Mouse (Mus musculus) CH12.LX (cell line): ENCODE measurements around the gene Gon7. TPM values are rescaled to one million over a fixed set of nuclear protein-coding genes. Genes with fewer than 3 reads are reported as not detected.

ENCODE experiments used
- DNase-seq: peaks from one replicate; pipeline ENCODE4 v3.0.0-alpha.2; 2013; ENCODE audit errors: extremely low read depth
- H3K27ac ChIP-seq: 2 replicates; pipeline ENCODE4 v1.5.1; 2012; ENCODE audit warnings: low read depth, mild to moderate bottlenecking, control low read depth, moderate library complexity; ENCODE audit not compliant: insufficient read depth
- H3K27me3 ChIP-seq: replicated peaks from 2 replicates; pipeline ENCODE3; 2012; ENCODE audit warnings: inconsistent platforms
- H3K36me3 ChIP-seq, 2 experiments: replicated peaks in 1 of 2; 2 replicates each; pipeline versions ENCODE3 to v1.6.1; 2012; ENCODE audit warnings: inconsistent platforms in 1 of 2, low read length in 1 of 2, mild to moderate bottlenecking in 1 of 2, mixed read lengths in 1 of 2, moderate library complexity in 1 of 2; ENCODE audit not compliant: control insufficient read depth in 1 of 2, insufficient read depth in 1 of 2
- H3K4me1 ChIP-seq, 2 experiments: 2 replicates each; pipeline ENCODE4 v1.6.1; 2012; ENCODE audit warnings: inconsistent platforms in 1 of 2, moderate library complexity in 1 of 2; ENCODE audit not compliant: insufficient read depth in 2 of 2, control insufficient read depth in 1 of 2
- H3K4me2 ChIP-seq: 2 replicates; pipeline ENCODE4 v1.6.1; 2012; ENCODE audit warnings: low read depth, mild to moderate bottlenecking, control low read depth; ENCODE audit not compliant: poor library complexity, insufficient read depth, severe bottlenecking
- H3K4me3 ChIP-seq, 3 experiments: fragments of 150-350 bp in 1 of 3; sonication (generic) in 1 of 3; replicated peaks in 1 of 3; 2 replicates each; pipeline versions ENCODE3 to v1.5.1; 2011 to 2012; ENCODE audit warnings: low read depth in 2 of 3, low read length in 2 of 3, mild to moderate bottlenecking in 2 of 3, moderate library complexity in 2 of 3, control low read depth in 1 of 3, improper control_type of control experiment in 1 of 3, inconsistent platforms in 1 of 3, mixed read lengths in 1 of 3; ENCODE audit not compliant: poor library complexity in 1 of 3
- H3K79me2 ChIP-seq: replicated peaks from 2 replicates; pipeline ENCODE4 v1.6.1; 2012; ENCODE audit warnings: mild to moderate bottlenecking, moderate library complexity; ENCODE audit not compliant: control insufficient read depth, poor library complexity, insufficient read depth, severe bottlenecking; ENCODE audit errors: extremely low read depth
- H3K9ac ChIP-seq: 2 replicates; pipeline ENCODE4 v1.6.1; 2012; ENCODE audit warnings: low read depth, mild to moderate bottlenecking, control low read depth, moderate library complexity; ENCODE audit not compliant: insufficient read depth
- H3K9me3 ChIP-seq: replicated peaks from 2 replicates; pipeline ENCODE3; 2012; ENCODE audit warnings: low read length, inconsistent platforms, mixed read lengths
- CHD1 ChIP-seq: IDR thresholded peaks from 2 replicates; pipeline ENCODE4 v1.6.1; 2012; ENCODE audit warnings: low read depth, low read length, improper control_type of control experiment, inconsistent platforms
- CHD2 ChIP-seq: IDR thresholded peaks from 2 replicates; pipeline ENCODE4 v1.6.1; 2011; ENCODE audit warnings: low read length, improper control_type of control experiment
- ELF1 ChIP-seq: IDR thresholded peaks from 2 replicates; pipeline ENCODE4 v1.6.1; 2014; ENCODE audit warnings: low read depth, mild to moderate bottlenecking, inconsistent platforms, low read length, improper control_type of control experiment
- EP300 ChIP-seq: IDR thresholded peaks from 2 replicates; pipeline ENCODE4 v1.6.1; 2011; ENCODE audit warnings: low read length, improper control_type of control experiment
- ETS1 ChIP-seq: conservative IDR thresholded peaks from 2 replicates; pipeline ENCODE4 v1.6.1; 2012; ENCODE audit warnings: low read depth, mild to moderate bottlenecking, inconsistent platforms, low read length, improper control_type of control experiment, moderate library complexity
- HCFC1 ChIP-seq: IDR thresholded peaks from 2 replicates; pipeline ENCODE4 v1.6.1; 2012; ENCODE audit warnings: low read depth, mild to moderate bottlenecking, inconsistent platforms, low read length, improper control_type of control experiment
- IRF4 ChIP-seq: IDR thresholded peaks from 2 replicates; pipeline ENCODE4 v1.6.1; 2014; ENCODE audit warnings: low read depth, mild to moderate bottlenecking, inconsistent platforms, low read length, improper control_type of control experiment
- JUN ChIP-seq: IDR thresholded peaks from 2 replicates; pipeline ENCODE4 v1.6.1; 2011; ENCODE audit warnings: low read depth, mild to moderate bottlenecking, low read length, improper control_type of control experiment, moderate library complexity; ENCODE audit not compliant: insufficient read depth
- JUND ChIP-seq: conservative IDR thresholded peaks from 2 replicates; pipeline ENCODE4 v1.6.1; 2011; ENCODE audit warnings: low read depth, low read length, improper control_type of control experiment
- MAFK ChIP-seq: IDR thresholded peaks from 2 replicates; pipeline ENCODE4 v1.6.1; 2011; ENCODE audit warnings: low read length, improper control_type of control experiment; ENCODE audit not compliant: insufficient replicate concordance
- MAX ChIP-seq: IDR thresholded peaks from 2 replicates; pipeline ENCODE4 v1.6.1; 2011; ENCODE audit warnings: low read length, improper control_type of control experiment
- MAZ ChIP-seq: IDR thresholded peaks from 2 replicates; pipeline ENCODE4 v1.6.1; 2012; ENCODE audit warnings: low read depth, mild to moderate bottlenecking, inconsistent platforms, low read length, improper control_type of control experiment, moderate library complexity
- MXI1 ChIP-seq: IDR thresholded peaks from 2 replicates; pipeline ENCODE4 v1.6.1; 2011; ENCODE audit warnings: mild to moderate bottlenecking, low read depth, low read length, improper control_type of control experiment
- MYC ChIP-seq: IDR thresholded peaks from 2 replicates; pipeline ENCODE4 v1.6.1; 2011; ENCODE audit warnings: low read depth, mild to moderate bottlenecking, improper control_type of control experiment, low read length
- NELFE ChIP-seq: IDR thresholded peaks from 2 replicates; pipeline ENCODE4 v1.6.1; 2011; ENCODE audit warnings: low read depth, low read length, improper control_type of control experiment
- POLR2A ChIP-seq: IDR thresholded peaks from 2 replicates; pipeline ENCODE4 v1.6.1; 2011; ENCODE audit warnings: low read depth, mild to moderate bottlenecking, improper control_type of control experiment, low read length
- RAD21 ChIP-seq: IDR thresholded peaks from 2 replicates; pipeline ENCODE4 v1.6.1; 2011; ENCODE audit warnings: low read depth, mild to moderate bottlenecking, low read length, improper control_type of control experiment, moderate library complexity
- RCOR1 ChIP-seq: conservative IDR thresholded peaks from 2 replicates; pipeline ENCODE4 v1.6.1; 2012; ENCODE audit warnings: low read depth, mild to moderate bottlenecking, inconsistent platforms, low read length, improper control_type of control experiment
- SMC3 ChIP-seq: IDR thresholded peaks from 2 replicates; pipeline ENCODE4 v1.6.1; 2011; ENCODE audit warnings: low read depth, low read length, improper control_type of control experiment
- TCF12 ChIP-seq: IDR thresholded peaks from 2 replicates; pipeline ENCODE4 v1.6.1; 2014; ENCODE audit warnings: low read depth, mild to moderate bottlenecking, inconsistent platforms, low read length, improper control_type of control experiment
- UBTF ChIP-seq: IDR thresholded peaks from 2 replicates; pipeline ENCODE4 v1.6.1; 2012; ENCODE audit warnings: low read depth, mild to moderate bottlenecking, inconsistent platforms, low read length, improper control_type of control experiment, moderate library complexity
- USF1 ChIP-seq: IDR thresholded peaks from 2 replicates; pipeline ENCODE4 v1.6.1; 2014; ENCODE audit warnings: low read depth, mild to moderate bottlenecking, inconsistent platforms, low read length, improper control_type of control experiment
- ZMIZ1 ChIP-seq: IDR thresholded peaks from 2 replicates; pipeline ENCODE4 v1.6.1; 2012; ENCODE audit warnings: low read depth, mild to moderate bottlenecking, inconsistent platforms, low read length, improper control_type of control experiment
- ZNF384 ChIP-seq: IDR thresholded peaks from 2 replicates; pipeline ENCODE4 v1.6.1; 2012; ENCODE audit warnings: low read depth, low read length, improper control_type of control experiment, inconsistent platforms
- dilution Hi-C: fragments of 300-500 bp; cut with MboI; formaldehyde crosslinking; loops from 2 replicates; pipeline ENCODE4 v1.14.3; 2020; ENCODE audit warnings: low sequenced_read_pairs; ENCODE audit not compliant: extremely low pct_unique_long_range_greater_than_20kb, extremely low pct_ligation_motif_present
- in situ Hi-C: fragments of 300-500 bp; cut with MboI; formaldehyde crosslinking; loops from 3 replicates; pipeline ENCODE4 v1.14.3; 2019; ENCODE audit warnings: low sequenced_read_pairs, low pct_ligation_motif_present, low pct_unique_long_range_greater_than_20kb, mixed read lengths
- polyA plus RNA-seq: library from polyadenylated mRNA; unstranded; fragments of >175 nt; gene quantifications from 2 replicates; pipeline ENCODE4 v1.2.1, GENCODE M21; 2012; ENCODE audit warnings: low read depth; ENCODE audit not compliant: insufficient read length
- total RNA-seq, 2 experiments: library from RNA; depleted of rRNA; stranded (reverse); fragments of 300-350 nt in 1 of 2; fragments of >200 nt in 1 of 2; gene quantifications; 2 replicates each; pipeline ENCODE4 v1.2.3; 2012 to 2014

Gon7 gene
- total and polyA plus RNA-seq, 3 experiments = 20.9 to 30.0 (median 21.1) TPM

DNA sequence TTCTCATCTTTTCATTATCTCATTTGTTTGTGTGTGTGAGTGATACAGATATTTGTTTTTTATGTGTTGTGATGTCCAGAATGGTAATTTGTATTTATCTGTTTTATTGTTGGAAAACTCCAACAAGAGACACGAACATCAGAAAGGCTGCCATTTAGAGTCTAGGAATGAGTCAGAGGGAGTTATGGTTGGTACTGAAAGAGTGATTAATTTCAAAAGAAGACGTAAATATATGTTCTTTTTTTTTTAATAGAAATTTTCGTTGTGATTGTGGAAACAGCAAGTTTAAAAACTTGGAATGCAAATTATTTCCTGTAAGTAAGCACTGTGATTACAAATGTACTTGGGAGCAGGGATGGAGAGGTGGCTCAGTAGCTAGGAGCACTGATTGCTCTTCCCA, 4.1 kb upstream of the Gon7 start:
- no peak overlapping the region for H3K9ac ChIP-seq
- H3K36me3 ChIP-seq = peaks cover 17 to 45% of the 10 kb centered on the region in 2 experiments
- H3K4me2 ChIP-seq = no peak overlapping the region
- TF ChIP-seq CHD1 (peak; percentile 53; the same call in 1 of the 2 replicates), MXI1 (0 out of 2 replicates have a peak, but pooled peaks have one; percentile 33), UBTF (no peak), USF1 (no peak), RAD21 (no peak), NELFE (no peak), MAFK (0 out of 2 replicates have a peak, but pooled peaks have one; percentile 18), ELF1 (no peak), POLR2A (no peak), JUN (peak; percentile 79), JUND (peak; percentile 90), IRF4 (peak; percentile 80), ZNF384 (peak; percentile 75), EP300 (peak; percentile 70), RCOR1 (0 out of 2 replicates have a peak, but pooled peaks have one; percentile 40)
- H3K4me3 ChIP-seq = no peak overlapping the region
- peaks cover 43% of the 10 kb centered on the region for H3K79me2 ChIP-seq
- DNase-seq = no peak
- dilution Hi-C loops = no loop called here
- H3K27ac ChIP-seq = no peak overlapping the region
- in situ Hi-C loops = no loop called here
- peaks cover 6 to 59% of the 10 kb centered on the region in 2 experiments; a peak in 3 of 4 replicates for H3K4me1 ChIP-seq
- no peaks in the 10 kb centered on the region for H3K9me3 ChIP-seq
- no peaks in the 10 kb centered on the region for H3K27me3 ChIP-seq

DNA sequence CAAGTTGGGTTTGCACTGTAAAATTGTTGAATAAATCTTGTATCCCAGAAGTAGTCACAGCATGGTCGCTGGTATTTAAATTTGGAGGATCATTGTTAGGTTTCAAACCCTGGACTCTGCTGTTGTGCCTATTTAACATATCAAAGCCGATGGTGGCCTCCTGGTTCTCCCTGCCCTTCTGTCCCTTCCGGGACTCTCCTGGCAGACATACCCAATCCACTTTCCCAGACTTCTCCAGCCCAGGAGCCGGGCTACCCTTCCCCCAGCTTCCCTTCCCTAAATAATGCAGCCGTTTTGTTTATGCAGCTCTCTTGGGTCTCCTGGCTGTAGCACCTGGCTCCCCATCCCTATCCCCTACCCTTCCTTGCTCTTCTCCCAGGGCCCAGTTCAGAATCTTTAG, 1.3 kb upstream of the Gon7 start:
- H3K4me3 ChIP-seq = peak overlapping the region; percentile 84 to 97 (median 92)
- H3K9ac ChIP-seq = peak overlapping the region; percentile 89
- dilution Hi-C loops = no loop called here
- peaks cover 68% of the 10 kb centered on the region for H3K79me2 ChIP-seq
- no peaks in the 10 kb centered on the region for H3K9me3 ChIP-seq
- H3K4me1 ChIP-seq = peaks cover 4 to 51% of the 10 kb centered on the region in 2 experiments; a peak in 3 of 4 replicates
- peaks cover 6 to 38% of the 10 kb centered on the region in 2 experiments for H3K36me3 ChIP-seq
- no peak for DNase-seq
- in situ Hi-C loops = no loop called here
- no peaks in the 10 kb centered on the region for H3K27me3 ChIP-seq
- TF ChIP-seq MAX (no peak), TCF12 (no peak), MAFK (no peak), JUN (no peak), MYC (no peak), HCFC1 (no peak), POLR2A (no peak), CHD2 (no peak), ZMIZ1 (no peak), MAZ (no peak), ZNF384 (no peak), JUND (no peak), SMC3 (no peak), NELFE (no peak), ETS1 (no peak)
- no peak overlapping the region for H3K27ac ChIP-seq
- H3K4me2 ChIP-seq = peak overlapping the region; percentile 95
